Mouse (Mus musculus) stomach, postnatal 0 days (tissue): ENCODE results near the gene Gabrb3.

Experiments used
- CTCF ChIP-seq: IDR thresholded peaks from 2 replicates; pipeline ENCODE4 v1.5.1; 2016; ENCODE audit warnings: antibody characterized with exemption, low read depth, mild to moderate bottlenecking, moderate library complexity
- EP300 ChIP-seq: optimal IDR thresholded peaks from 2 replicates; pipeline ENCODE3; 2016; ENCODE audit warnings: antibody characterized with exemption

GRCm38 (mm10) chr7:57482896-57483295 lies 63.4 kb downstream of the Gabrb3 start:
- peak; percentile 55 for TF ChIP-seq CTCF
- no peak for TF ChIP-seq EP300
